11 mouse cellular contexts compared by ENCODE assay signal in genomic region chr7:98867794-98868150, GRCm38 (mm10). TPM values are rescaled to one million over a fixed set of nuclear protein-coding genes. Genes with fewer than 3 reads are reported as not detected.
"Had no signal": no experiment of that assay in that cellular context is flagged by ENCODE, and none has a peak within 500 bp of the region (broad histone marks: within the 10 kb centered on the region; RNA-seq: fewer than 3 reads in every experiment).

No protein-coding gene starts in this region.

- H3K27ac ChIP-seq: kidney, embryonic 15.5 days; limb, embryonic 15.5 days; liver, embryonic 12.5 days; lung, embryonic 15.5 days; midbrain, embryonic 13.5 days; stomach, postnatal 0 days had no signal

- ATAC-seq: liver, embryonic 12.5 days had no signal

- H3K36me3 ChIP-seq: kidney, embryonic 15.5 days; limb, embryonic 15.5 days; liver, embryonic 12.5 days; lung, embryonic 15.5 days; midbrain, embryonic 13.5 days had no signal

- H3K27me3 ChIP-seq: lung, embryonic 15.5 days had no signal

- DNase-seq: kidney, adult 2 months; kidney, postnatal 14 days; thymus, postnatal 4 days had no signal

- H3K4me2 ChIP-seq: limb, embryonic 15.5 days; liver, embryonic 12.5 days; midbrain, embryonic 13.5 days had no signal

- H3K4me3 ChIP-seq: kidney, embryonic 15.5 days; limb, embryonic 15.5 days; liver, embryonic 12.5 days; lung, embryonic 15.5 days; midbrain, embryonic 13.5 days; myocyte had no signal

- H3K9me3 ChIP-seq: kidney, embryonic 15.5 days; limb, embryonic 15.5 days; liver, embryonic 12.5 days; lung, embryonic 15.5 days; midbrain, embryonic 13.5 days had no signal

- H3K9ac ChIP-seq: kidney, embryonic 15.5 days; limb, embryonic 15.5 days; liver, embryonic 12.5 days; lung, embryonic 15.5 days; midbrain, embryonic 13.5 days had no signal

RNA-seq across cellular contexts. Expression of gene Wnt11, which starts 32.9 kb away (rescaled TPM):
- total RNA-seq: megakaryocyte-erythroid progenitor cell, adult 5-6 weeks had no signal
